Mouse (Mus musculus): ENCODE measurements around the gene Wasf3.

GRCm38 (mm10) chr5:146370794-146371193, 14.0 kb upstream of the Wasf3 start:
- no peak for TF ChIP-seq CTCF (IDR thresholded peaks at IDR 0.05; ENCODE audit: borderline replicate concordance, insufficient read depth, low read depth, low read length)
- TF ChIP-seq POLR2A (IDR thresholded peaks at IDR 0.05; ENCODE audit: borderline replicate concordance, insufficient read depth, low read length): no peak

Measured in cerebellum, adult 2 months (tissue).